Mouse (Mus musculus) lung, postnatal 0 days (tissue): ENCODE measurements at regions not wholly inside any gene's neighbourhood (a gene's known extent, or its start where the extent isn't known, plus 50 kb on each side); places are given as distances from the start of the nearest gene placed in this dataset.

Experiments used
- CTCF ChIP-seq: IDR thresholded peaks from 2 replicates; pipeline ENCODE4 v1.5.1; 2016; ENCODE audit warnings: antibody characterized with exemption, mild to moderate bottlenecking
- EP300 ChIP-seq: IDR thresholded peaks from 2 replicates; pipeline ENCODE4 v1.6.1; 2016; ENCODE audit warnings: antibody characterized with exemption, mild to moderate bottlenecking, control low read depth

GRCm38 (mm10) chr2:144197139-144197538, 73.3 kb upstream of the Mgme1 start:
- TF ChIP-seq CTCF (peak; percentile 63), EP300 (no peak)
